Mouse (Mus musculus): ENCODE results near the gene Gm49384. TPM values are rescaled to one million over a fixed set of nuclear protein-coding genes. Genes with fewer than 3 reads are reported as not detected.

Gene Gm49384
- polyA plus RNA-seq, 1 experiment from 2014 or later = 25.8 TPM

DNA sequence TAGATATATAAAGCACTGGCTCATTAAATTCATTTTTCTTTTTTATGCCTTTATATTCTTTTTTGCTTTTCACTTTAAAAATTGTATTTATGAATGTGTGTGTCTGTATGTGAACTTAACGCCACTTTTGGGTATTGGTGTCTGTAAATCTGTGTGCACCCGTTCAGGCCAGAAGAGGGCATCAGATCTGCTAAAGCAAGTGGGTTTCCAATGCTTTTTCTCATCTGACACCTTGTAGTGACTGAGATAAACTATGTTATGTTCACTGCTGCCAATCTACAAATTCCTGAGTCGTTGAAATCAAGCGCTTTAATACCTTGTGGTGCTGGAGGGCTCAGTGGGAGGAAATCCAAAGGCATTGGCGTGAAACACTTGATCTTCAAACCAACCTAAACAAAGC is 7.0 kb upstream of the Gm49384 start:
- DNase-seq (ENCODE audit: low spot score) (no peak), ATAC-seq (replicated peaks; ENCODE audit: low FRiP score, low TSS enrichment, low read depth) (no peak)
- Histone ChIP-seq H3K4me2 (ENCODE audit: low read length) (no peak overlapping the region), H3K4me1 (replicated peaks; ENCODE audit: control insufficient read depth, insufficient read depth, low read length) (no peaks in the 10 kb centered on the region), H3K9me3 (ENCODE audit: control insufficient read depth, low read length) (no peaks in the 10 kb centered on the region), H3K4me3 (ENCODE audit: low read depth, low read length) (no peak overlapping the region), H3K9ac (ENCODE audit: low read length) (no peak overlapping the region), H3K27ac (ENCODE audit: low read depth) (no peak overlapping the region), H3K36me3 (ENCODE audit: control insufficient read depth, insufficient read depth, low read length) (peaks cover 80% of the 10 kb centered on the region), H3K27me3 (replicated peaks; ENCODE audit: control insufficient read depth, insufficient read depth, low read length) (no peaks in the 10 kb centered on the region)
- 81% methylated on average over 5 of the region's 5 CpGs for WGBS

DNA sequence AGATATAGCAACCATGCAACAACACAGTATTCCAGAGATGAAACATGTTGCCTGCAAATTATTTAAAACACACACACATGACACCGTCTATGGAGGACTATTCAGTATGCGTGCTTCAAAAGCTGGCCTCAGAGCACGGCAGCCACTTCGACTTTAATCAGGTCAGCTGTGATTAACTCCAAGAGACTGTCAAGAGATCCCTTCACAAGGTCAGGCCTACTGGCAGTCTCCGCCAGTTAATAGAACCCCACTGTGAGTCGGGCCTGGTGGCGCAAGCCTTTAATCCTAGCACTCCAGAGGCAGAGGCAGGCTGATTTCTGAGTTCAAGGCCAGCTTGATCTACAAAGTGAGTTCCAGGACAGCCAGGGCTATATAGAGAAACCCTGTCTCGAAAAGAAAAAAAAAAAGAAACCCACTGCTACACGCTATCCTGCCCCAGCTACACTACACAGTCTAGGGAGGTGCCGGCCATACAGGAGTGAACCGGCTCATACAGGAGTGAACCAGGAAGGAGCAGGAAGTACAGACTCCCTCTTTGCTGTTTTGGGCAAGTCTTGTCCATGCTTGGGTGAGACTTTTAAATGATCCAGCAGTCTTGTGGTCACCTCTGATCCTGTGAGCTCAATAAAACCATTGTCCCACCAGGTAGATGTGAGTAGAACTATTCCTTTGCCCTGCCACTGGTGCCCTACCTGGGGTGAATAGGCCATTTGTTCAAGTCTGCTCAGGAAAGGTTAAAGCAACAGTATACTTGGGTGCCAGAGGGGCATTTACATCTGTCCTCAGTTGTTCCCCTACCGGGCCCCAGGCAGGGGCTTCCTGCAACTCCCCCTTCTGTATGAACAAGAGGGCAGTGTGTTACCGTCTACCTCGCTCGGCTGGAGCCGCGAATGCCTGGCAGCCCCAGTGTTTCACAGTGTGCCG is 6.3 kb upstream of the Gm49384 start:
- WGBS = 92% methylated on average over 18 of the region's 18 CpGs
- ATAC-seq (replicated peaks; ENCODE audit: low FRiP score, low TSS enrichment, low read depth) = no peak
- no peak for DNase-seq (ENCODE audit: low spot score)

DNA sequence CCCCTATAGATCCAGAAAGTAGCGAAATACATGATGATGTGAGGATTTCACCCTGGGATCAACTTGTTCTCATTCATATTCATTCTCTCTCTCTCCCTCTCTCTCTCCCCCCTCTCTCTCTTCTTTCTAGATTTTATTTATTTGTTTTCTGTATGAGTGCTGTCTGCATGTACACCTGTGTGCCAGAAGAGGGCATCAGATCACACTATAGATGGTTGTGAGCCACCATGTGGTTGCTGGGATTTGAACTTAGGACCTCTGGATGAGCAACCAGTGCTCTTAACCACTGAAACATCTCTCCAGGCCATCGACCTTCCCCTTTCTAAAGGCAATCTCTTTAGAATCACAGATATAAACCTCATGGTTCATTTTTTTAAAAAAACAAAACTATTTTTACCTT is 4.5 kb upstream of the Gm49384 start:
- 90% methylated on average over 2 of the region's 2 CpGs for WGBS

More for the DNA sequence above, 6.3 kb upstream of the Gm49384 start:
- Histone ChIP-seq H3K4me3 (ENCODE audit: low read depth, low read length) (no peak overlapping the region), H3K27ac (ENCODE audit: low read depth) (no peak overlapping the region), H3K9me3 (ENCODE audit: control insufficient read depth, low read length) (no peaks in the 10 kb centered on the region), H3K4me1 (replicated peaks; ENCODE audit: control insufficient read depth, insufficient read depth, low read length) (no peaks in the 10 kb centered on the region), H3K27me3 (replicated peaks; ENCODE audit: control insufficient read depth, insufficient read depth, low read length) (no peaks in the 10 kb centered on the region), H3K4me2 (ENCODE audit: low read length) (no peak overlapping the region), H3K36me3 (ENCODE audit: control insufficient read depth, insufficient read depth, low read length) (peaks cover 77% of the 10 kb centered on the region), H3K9ac (ENCODE audit: low read length) (no peak overlapping the region)

DNA sequence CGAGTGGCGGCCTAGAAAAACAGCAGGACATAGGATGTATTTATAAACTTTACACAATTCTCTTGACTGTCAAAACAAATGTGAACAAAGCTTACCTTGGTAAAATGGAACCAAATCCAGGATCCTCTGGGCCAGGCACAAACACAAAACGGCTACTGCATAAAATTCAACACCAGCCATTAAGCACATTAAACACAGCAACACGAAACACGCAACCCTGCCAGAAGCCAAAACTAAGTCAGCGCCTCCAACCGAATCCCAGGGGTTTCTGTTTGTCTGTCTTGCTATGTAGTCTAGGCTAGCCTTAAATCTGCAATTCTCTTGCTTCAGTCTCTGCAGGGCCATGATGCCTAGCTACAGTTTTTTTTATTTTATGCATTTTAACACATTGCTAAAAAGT is 3.9 kb upstream of the Gm49384 start:
- Histone ChIP-seq H3K4me1 (replicated peaks; ENCODE audit: control insufficient read depth, insufficient read depth, low read length) (no peaks in the 10 kb centered on the region), H3K27me3 (replicated peaks; ENCODE audit: control insufficient read depth, insufficient read depth, low read length) (no peaks in the 10 kb centered on the region), H3K9me3 (ENCODE audit: control insufficient read depth, low read length) (no peaks in the 10 kb centered on the region), H3K36me3 (ENCODE audit: control insufficient read depth, insufficient read depth, low read length) (peaks cover 66% of the 10 kb centered on the region), H3K27ac (ENCODE audit: low read depth) (no peak overlapping the region), H3K4me2 (ENCODE audit: low read length) (no peak overlapping the region), H3K4me3 (ENCODE audit: low read depth, low read length) (no peak overlapping the region), H3K9ac (ENCODE audit: low read length) (no peak overlapping the region)
- 94% methylated on average over 7 of the region's 7 CpGs for WGBS
- ATAC-seq (replicated peaks; ENCODE audit: low FRiP score, low TSS enrichment, low read depth) (no peak), DNase-seq (ENCODE audit: low spot score) (no peak)

More for the DNA sequence above, 4.5 kb upstream of the Gm49384 start:
- no peak overlapping the region for H3K9ac ChIP-seq (ENCODE audit: low read length)
- ATAC-seq (replicated peaks; ENCODE audit: low FRiP score, low TSS enrichment, low read depth) (no peak), DNase-seq (ENCODE audit: low spot score) (no peak)
- H3K27me3 ChIP-seq (replicated peaks; ENCODE audit: control insufficient read depth, insufficient read depth, low read length) = no peaks in the 10 kb centered on the region
- peaks cover 65% of the 10 kb centered on the region for H3K36me3 ChIP-seq (ENCODE audit: control insufficient read depth, insufficient read depth, low read length)
- H3K4me1 ChIP-seq (replicated peaks; ENCODE audit: control insufficient read depth, insufficient read depth, low read length) = no peaks in the 10 kb centered on the region
- no peak overlapping the region for H3K4me2 ChIP-seq (ENCODE audit: low read length)
- no peak overlapping the region for H3K4me3 ChIP-seq (ENCODE audit: low read depth, low read length)
- H3K9me3 ChIP-seq (ENCODE audit: control insufficient read depth, low read length) = no peaks in the 10 kb centered on the region
- H3K27ac ChIP-seq (ENCODE audit: low read depth) = no peak overlapping the region

DNA sequence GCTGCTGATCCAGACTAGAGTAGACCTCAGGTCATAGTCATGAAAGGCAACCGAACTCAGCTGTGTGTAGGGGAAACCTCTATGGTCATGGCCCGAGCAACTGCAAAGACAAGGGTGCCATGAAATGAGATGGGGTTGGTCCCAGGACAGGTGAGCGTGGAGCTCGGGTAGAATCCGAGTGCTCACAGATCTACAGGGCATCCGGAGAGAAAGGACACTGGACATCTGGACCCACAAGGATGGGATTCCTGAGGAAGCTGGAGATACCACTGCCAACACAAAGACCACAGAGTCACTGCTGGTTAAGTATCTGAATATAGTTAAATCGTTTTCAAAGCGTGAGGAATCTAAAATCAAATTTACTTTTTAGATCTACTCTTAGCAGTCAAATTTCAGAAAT is 3.3 kb upstream of the Gm49384 start:
- ATAC-seq (replicated peaks; ENCODE audit: low FRiP score, low TSS enrichment, low read depth) = no peak
- no peak for DNase-seq (ENCODE audit: low spot score)
- peaks cover 63% of the 10 kb centered on the region for H3K36me3 ChIP-seq (ENCODE audit: control insufficient read depth, insufficient read depth, low read length)

DNA sequence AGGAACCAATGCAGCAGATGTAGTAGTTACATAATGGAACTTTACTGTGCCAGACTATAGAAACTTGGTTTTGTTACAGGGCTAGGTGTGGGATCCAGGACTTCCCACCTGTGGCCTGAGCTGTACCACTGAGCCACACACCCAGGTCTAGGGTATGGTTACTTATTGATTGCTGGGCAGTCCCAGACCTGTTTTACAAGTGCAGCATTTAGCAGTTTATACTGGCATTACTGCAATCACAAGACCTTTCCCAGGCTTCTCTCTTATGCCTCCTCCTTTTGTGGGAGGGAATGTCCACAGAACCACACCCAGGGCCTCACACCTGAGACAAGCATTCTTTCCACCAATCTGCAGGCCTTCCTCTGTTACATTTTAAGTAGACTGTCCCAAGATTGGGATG is 5.1 kb downstream of the Gm49384 start:
- Histone ChIP-seq H3K4me1 (replicated peaks; ENCODE audit: control insufficient read depth, insufficient read depth, low read length) (peaks cover 4% of the 10 kb centered on the region; the same call in 1 of the 2 replicates), H3K36me3 (ENCODE audit: control insufficient read depth, insufficient read depth, low read length) (peaks cover 37% of the 10 kb centered on the region), H3K4me3 (ENCODE audit: low read depth, low read length) (no peak overlapping the region), H3K9ac (ENCODE audit: low read length) (no peak overlapping the region), H3K9me3 (ENCODE audit: control insufficient read depth, low read length) (no peaks in the 10 kb centered on the region), H3K27ac (ENCODE audit: low read depth) (no peak overlapping the region), H3K4me2 (ENCODE audit: low read length) (peak overlapping the region; percentile 86), H3K27me3 (replicated peaks; ENCODE audit: control insufficient read depth, insufficient read depth, low read length) (no peaks in the 10 kb centered on the region)
- no peak for ATAC-seq (replicated peaks; ENCODE audit: low FRiP score, low TSS enrichment, low read depth)
- DNase-seq (ENCODE audit: low spot score) = no peak

More for the DNA sequence above, 3.3 kb upstream of the Gm49384 start:
- H3K4me1 ChIP-seq (replicated peaks; ENCODE audit: control insufficient read depth, insufficient read depth, low read length) = no peaks in the 10 kb centered on the region
- no peak overlapping the region for H3K27ac ChIP-seq (ENCODE audit: low read depth)
- no peaks in the 10 kb centered on the region for H3K27me3 ChIP-seq (replicated peaks; ENCODE audit: control insufficient read depth, insufficient read depth, low read length)
- WGBS = 93% methylated on average over 8 of the region's 8 CpGs
- H3K9me3 ChIP-seq (ENCODE audit: control insufficient read depth, low read length) = no peaks in the 10 kb centered on the region
- H3K4me3 ChIP-seq (ENCODE audit: low read depth, low read length) = no peak overlapping the region
- H3K4me2 ChIP-seq (ENCODE audit: low read length) = no peak overlapping the region
- no peak overlapping the region for H3K9ac ChIP-seq (ENCODE audit: low read length)

DNA sequence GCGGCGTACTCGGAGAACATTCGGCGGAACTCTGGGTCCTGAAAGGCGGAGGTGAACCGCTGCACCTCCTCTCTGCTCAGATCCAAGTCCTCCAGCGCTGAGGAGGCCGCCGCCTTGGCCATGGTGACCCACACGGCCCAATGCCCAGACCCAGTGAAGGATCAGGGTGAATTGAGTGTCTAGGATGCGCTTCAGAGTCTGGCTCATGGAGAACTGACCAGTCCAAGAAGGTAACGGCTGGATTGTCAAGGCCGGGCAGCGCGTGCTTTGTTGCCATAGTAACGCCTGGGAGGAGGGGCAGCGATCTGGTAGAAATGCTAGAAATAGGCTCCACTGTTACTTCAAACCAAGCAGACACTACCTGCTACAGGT is 5.9 kb downstream of the Gm49384 start, which contains the start of gene Dnaaf2:
Gene Dnaaf2, minus strand, starts transcription at position 266 of the 372 bp plus-strand sequence.
- Histone ChIP-seq H3K27me3 (replicated peaks; ENCODE audit: control insufficient read depth, insufficient read depth, low read length) (no peaks in the 10 kb centered on the region), H3K27ac (ENCODE audit: low read depth) (peak within 1 kb of the TSS; percentile 78), H3K36me3 (ENCODE audit: control insufficient read depth, insufficient read depth, low read length) (peaks cover 31% of the 10 kb centered on the region), H3K9me3 (ENCODE audit: control insufficient read depth, low read length) (no peaks in the 10 kb centered on the region), H3K4me1 (replicated peaks; ENCODE audit: control insufficient read depth, insufficient read depth, low read length) (peaks cover 4% of the 10 kb centered on the region; the same call in 1 of the 2 replicates), H3K9ac (ENCODE audit: low read length) (peak within 1 kb of the TSS; percentile 84), H3K4me3 (ENCODE audit: low read depth, low read length) (peak within 1 kb of the TSS; percentile 98), H3K4me2 (ENCODE audit: low read length) (peak within 1 kb of the TSS; percentile 86)
- DNase-seq (ENCODE audit: low spot score) (peak; percentile 91), ATAC-seq (replicated peaks; ENCODE audit: low FRiP score, low TSS enrichment, low read depth) (peak; percentile 50)
- WGBS = under 1% methylated on average over 18 of the region's 18 CpGs

DNA sequence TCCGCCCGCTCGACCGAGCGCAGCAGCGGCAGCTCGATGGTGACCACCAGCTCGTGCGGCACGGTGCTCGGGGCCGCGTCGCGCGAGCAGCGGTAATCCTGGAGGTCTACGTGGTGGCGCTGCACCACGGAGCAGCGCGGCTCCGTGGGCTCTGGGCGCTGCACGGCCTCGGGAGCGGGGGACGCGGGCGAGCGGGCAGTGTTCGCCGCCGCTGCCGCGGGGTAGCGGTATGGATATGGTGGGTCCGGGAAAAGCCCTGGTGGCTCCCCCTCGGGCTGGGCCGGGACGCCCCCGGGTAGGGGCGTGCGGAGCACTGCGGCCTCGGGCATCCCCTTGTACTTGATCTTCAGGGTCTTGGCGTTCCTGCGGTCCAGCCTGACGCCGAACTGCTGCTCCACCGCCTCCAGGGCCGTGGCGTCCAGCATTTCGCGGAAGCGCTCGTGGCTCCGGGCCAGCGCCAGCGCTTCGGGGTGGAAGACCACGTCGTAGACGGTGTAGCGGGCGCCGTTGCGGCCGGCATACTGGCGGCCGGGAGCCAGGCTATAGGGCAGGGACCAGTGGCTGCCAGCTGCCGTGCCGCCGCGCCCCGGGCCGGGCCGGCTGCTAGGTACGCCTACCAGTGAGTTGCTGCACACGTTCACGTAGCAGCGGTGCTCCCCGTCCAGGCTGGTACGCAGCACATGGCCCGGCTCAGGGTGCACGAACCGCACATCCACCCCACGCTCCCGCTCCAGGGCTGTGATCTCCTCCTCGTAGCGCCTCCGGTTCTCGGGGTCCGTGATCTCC is 6.5 kb downstream of the Gm49384 start:
- ATAC-seq (replicated peaks; ENCODE audit: low FRiP score, low TSS enrichment, low read depth) = peak; percentile 68
- no peaks in the 10 kb centered on the region for H3K27me3 ChIP-seq (replicated peaks; ENCODE audit: control insufficient read depth, insufficient read depth, low read length)
- peak overlapping the region; percentile 78 for H3K27ac ChIP-seq (ENCODE audit: low read depth)
- H3K4me2 ChIP-seq (ENCODE audit: low read length) = peak overlapping the region; percentile 86
- H3K9me3 ChIP-seq (ENCODE audit: control insufficient read depth, low read length) = no peaks in the 10 kb centered on the region
- H3K4me1 ChIP-seq (replicated peaks; ENCODE audit: control insufficient read depth, insufficient read depth, low read length) = peaks cover 4% of the 10 kb centered on the region; the same call in 1 of the 2 replicates
- H3K9ac ChIP-seq (ENCODE audit: low read length) = peak overlapping the region; percentile 84
- peak overlapping the region; percentile 98 for H3K4me3 ChIP-seq (ENCODE audit: low read depth, low read length)
- DNase-seq (ENCODE audit: low spot score) = peak; percentile 85
- WGBS = under 1% methylated on average over 91 of the region's 94 CpGs
- H3K36me3 ChIP-seq (ENCODE audit: control insufficient read depth, insufficient read depth, low read length) = peaks cover 30% of the 10 kb centered on the region

Data from intestine, embryonic 14.5 days (tissue).